Mouse (Mus musculus): ENCODE measurements around the gene Faap100.

- TF ChIP-seq CTCF (IDR thresholded peaks at IDR 0.05; ENCODE audit: insufficient read depth, low read depth, low read length): no peak
- no peak for TF ChIP-seq POLR2A (IDR thresholded peaks at IDR 0.05; ENCODE audit: insufficient read depth, low read depth, low read length)
Measured at GRCm38 (mm10) chr11:120343519-120344309, 34.9 kb downstream of the Faap100 start.

All from olfactory bulb, adult 2 months (tissue).